Mouse (Mus musculus) liver, postnatal 0 days (tissue): Measurements from ENCODE around the gene Telo2.

Experiments
- CTCF ChIP-seq: sonication (generic); IDR thresholded peaks from 2 replicates; pipeline ENCODE4 v1.5.1; 2016; ENCODE audit warnings: antibody characterized with exemption, low read depth
- EP300 ChIP-seq: IDR thresholded peaks from 2 replicates; pipeline ENCODE4 v1.6.1; 2016; ENCODE audit warnings: antibody characterized with exemption, low read depth, mild to moderate bottlenecking

DNA sequence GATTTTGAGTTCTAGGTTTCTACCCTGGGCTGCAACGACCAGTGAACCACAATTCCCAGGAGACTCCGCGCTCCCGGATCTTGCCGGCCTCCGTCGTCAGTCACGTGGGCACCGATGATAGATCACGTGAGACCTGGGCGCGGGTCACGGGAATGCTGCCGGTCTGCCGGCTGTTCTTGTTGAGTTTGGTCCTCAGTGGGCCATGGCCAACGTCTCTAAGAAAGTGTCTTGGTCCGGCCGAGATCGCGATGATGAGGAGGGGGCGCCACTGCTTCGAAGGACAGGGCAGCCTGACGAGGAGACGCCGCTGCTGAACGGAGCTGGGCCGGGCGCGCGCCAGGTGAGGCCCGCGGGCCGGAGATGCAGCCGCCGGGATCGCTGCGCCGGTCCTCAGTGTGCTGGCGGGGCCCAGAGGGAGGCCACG is 17.5 kb upstream of the Telo2 start, which contains the start of gene Clcn7:
- TF ChIP-seq CTCF (0 out of 2 replicates have a peak, but pooled peaks have one; percentile 2), EP300 (peak; percentile 40; the same call in 1 of the 2 replicates)
